Mouse (Mus musculus) monocyte, adult 5-6 weeks (primary cell): ENCODE measurements around the gene Htatsf1. TPM values are rescaled to one million over a fixed set of nuclear protein-coding genes. Genes with fewer than 3 reads are reported as not detected.

Experiments used
- ATAC-seq: fragments of 153-309, 156-312 bp; replicated peaks from 2 replicates; pipeline ENCODE4 v1.8.0; 2017; ENCODE audit warnings: mild to moderate bottlenecking; ENCODE audit not compliant: low TSS enrichment, insufficient number of reproducible peaks, severe bottlenecking, poor library complexity, low FRiP score
- total RNA-seq: library from RNA; stranded (forward); fragments of 200-1000, 200-491, 200-594 nt; gene quantifications from 3 replicates; pipeline ENCODE4 v1.2.3, GENCODE M21; 2017

The Htatsf1 gene
- 60.6 to 68.6 TPM (median 65.6 TPM) in 3 replicates for total RNA-seq

DNA sequence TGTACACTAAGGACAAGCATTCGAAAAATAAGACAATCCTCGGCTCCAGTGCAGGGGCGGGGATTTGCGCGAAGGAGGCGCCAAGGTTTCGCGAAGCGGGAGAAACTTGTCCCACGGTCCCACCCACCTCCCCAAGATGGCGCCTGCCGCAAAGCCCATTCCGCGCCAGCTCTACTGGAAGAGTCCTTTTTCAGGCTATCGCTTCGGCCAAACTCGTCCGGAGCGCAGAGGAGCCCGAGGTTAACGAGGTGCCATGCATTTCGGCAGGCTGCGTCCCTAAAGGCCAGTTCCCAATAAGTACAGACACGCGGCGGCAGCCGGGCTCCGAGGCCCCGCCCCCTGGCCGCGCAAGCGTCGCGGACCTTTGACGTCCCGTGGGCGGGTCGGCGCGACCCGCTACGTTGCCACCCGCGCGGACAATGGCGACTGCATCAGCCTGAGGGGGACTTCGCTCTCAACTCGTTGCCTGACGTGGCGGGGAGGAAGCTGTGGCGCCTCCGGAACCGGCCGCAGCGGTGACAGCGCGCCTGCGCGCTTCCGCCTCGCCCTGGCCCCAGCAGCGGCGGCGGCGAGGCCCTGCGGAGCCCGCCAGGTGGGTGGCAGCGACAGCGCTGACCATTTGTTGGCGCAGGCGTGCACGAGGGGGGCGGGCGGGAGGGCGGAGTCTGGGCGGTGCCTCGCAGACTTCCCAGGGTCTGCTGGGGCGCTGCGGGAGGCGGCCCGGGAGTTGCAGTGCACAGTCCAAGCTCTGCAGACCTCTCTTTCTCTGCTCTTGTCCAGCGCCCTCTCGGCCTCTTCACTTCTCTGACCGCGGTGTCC is at the start of gene Htatsf1:
Gene Htatsf1, plus strand, starts transcription at position 410 of the 819 bp plus-strand sequence.
- ATAC-seq = peak; percentile 91

DNA sequence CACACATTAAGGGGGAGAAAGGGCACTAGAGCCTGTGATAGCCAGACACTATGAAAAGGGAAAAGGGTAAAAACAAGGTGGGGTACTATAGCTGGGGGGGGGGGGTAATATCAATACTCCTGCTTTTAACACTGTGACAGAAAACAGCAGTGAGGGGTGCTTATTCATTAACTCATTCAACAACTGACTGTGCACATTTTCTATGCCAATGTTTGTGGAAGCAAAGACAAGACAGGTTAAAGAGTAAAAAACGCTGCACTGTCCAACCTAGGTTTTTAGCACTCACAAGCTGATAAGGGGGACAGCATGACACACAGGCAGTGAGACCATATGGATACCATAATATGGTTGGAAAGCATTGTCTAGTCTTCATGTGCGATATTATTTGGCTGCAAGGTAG is 40.5 kb upstream of the Htatsf1 start:
- no peak for ATAC-seq

DNA sequence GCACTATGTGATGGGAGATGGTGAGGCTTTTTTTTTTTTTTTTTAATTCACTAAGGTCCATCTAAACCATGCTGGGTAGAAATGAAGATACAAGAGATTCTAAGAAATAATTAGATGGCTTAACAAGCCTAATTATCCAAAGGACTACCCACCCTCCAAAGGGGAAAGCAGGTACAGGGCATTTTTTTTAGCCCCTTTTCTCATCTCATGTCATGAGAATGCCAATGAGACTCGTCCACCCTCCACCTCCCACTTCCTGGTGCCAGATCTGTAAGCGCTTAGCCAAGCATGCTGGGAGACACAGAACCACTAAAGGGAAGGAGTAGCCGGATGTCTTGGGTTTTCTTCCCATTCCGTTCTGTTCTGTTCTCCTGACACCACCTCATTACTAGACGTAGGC is 10.6 kb upstream of the Htatsf1 start, which contains the start of gene Brs3:
Gene Brs3, plus strand, starts transcription at position 301 of the 400 bp plus-strand sequence.
- ATAC-seq = no peak

DNA sequence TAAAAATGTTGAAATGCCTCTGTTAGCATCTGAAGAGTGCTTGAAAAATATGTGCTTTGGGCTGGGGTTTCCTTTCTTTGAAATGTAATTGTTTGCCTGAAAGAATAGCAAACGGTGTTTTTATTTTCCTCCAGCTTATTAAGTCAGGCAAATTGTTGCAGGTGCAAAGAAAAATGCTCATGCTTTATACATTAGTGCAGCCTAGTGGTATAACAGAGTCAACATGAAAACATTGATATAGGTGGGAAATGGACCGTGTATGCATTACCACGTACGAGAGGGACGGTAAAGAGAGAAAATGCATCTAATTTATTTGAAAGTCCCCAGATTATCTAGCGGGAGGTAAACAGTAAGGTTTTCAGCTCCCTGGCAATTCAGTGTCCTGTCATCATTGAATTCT is 9.5 kb upstream of the Htatsf1 start:
- ATAC-seq = no peak

DNA sequence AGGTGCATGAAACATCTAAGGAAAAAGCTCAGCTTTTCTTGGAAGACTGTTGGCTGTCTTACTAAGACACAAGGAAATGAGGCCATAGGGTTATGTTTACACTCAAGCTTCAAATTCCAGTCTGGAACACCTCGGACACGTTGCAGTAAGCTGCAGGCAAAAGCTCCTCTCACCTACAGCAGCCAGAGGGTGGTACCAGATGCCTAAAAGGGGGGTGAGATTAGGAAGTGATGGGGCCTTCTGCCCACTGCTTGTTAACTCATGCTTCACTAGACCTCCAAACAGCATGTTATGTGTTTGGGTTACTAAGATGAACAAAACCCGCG is 572 bp upstream of the Htatsf1 start:
- ATAC-seq = 0 out of 2 replicates have a peak, but pooled peaks have one; percentile 43

DNA sequence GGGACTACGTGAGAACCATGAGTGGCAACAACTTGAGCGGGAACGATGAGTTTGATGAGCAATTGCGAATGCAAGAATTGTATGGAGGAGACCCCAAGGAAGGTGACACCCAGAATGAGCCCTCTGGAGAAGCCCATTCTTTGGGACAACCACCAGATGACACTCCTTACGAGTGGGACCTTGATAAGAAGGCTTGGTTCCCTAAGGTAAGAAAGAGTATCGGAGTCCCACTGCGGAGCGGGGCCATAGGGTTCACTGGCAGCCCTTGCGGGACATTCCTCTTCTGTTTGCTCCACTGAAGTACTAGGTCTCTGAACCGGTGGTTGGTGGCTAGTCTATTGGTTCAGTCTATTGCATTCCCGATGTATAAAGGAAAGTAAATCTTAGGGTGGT is 606 bp downstream of the Htatsf1 start:
- ATAC-seq = 0 out of 2 replicates have a peak, but pooled peaks have one; percentile 13

DNA sequence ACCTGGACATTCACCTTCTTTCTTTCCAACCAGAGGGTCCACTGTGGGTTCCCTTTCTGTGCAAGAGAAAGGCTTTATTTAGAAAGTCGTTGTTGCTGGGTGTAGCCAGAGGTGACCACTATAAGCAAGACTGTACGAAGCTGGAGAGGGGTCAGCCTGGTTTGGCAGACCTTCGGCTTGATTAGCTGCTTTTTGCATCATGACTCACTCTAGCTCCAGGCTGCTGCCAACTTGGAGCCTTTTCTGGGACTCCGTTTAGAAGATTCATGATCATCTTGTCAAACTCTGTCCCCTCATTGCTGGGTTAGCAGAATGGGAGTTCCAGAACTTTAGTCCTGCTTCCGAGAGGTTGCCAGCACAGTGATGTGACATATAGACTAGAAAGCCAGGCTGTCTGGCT is 28.1 kb downstream of the Htatsf1 start:
- ATAC-seq = no peak

DNA sequence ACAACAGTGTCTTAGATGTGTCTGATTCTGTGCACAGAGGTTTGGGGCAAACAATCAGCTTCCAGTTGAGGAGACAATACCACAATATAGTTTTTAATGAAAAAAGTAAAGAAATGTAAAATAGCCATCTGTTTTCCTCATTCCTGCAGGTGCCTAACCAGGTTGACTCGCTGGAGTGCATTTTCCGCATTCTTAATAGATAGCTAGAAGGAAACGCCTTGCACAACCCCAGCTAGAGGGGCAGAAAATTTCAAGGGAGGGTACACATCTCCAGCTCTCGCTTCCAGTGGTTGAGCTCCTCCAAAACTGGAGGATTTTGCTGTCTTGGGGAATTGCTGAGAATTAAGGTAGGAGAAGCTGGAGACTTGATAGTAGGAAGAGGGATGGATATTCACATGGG is 34.4 kb downstream of the Htatsf1 start, which contains the start of gene Vgll1:
Gene Vgll1, plus strand, starts transcription at position 301 of the 400 bp plus-strand sequence.
- ATAC-seq = no peak

DNA sequence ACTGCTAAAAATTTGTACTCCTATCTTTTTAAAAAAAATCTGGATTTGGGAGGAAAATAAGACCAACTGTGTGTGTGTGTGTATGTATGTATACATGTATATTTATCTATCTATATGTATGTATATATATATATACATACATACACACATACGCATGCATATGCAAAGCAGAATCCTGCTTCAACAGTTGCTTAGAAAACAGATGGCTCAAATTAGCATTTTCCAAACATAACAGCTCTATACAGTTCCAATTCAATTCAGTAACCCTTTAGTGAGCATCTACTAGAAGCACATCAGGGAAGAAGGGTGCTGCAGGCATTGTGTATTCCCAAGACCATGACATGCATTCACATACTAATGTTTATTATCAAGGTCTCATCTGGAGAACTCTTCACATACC is 50.0 kb downstream of the Htatsf1 start:
- no peak for ATAC-seq

DNA sequence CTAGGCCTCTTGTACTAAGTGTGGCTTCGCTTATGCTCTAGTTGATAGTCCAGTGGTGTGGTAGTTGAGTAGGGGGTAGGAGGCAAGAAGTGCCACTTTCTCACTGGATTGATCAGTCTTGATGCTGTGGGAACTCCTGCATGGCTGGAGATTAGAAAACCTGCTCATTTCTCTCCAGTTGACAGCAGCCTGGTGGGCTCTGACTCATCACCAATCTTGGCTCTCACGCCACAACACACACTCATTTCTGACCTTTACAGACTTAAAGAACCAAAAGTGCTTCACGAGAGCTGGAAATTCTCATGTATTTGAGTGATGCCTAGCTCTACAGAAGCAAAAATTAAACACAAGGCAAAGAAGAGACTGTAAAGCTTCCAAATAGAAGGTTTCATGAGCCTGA is 53.6 kb downstream of the Htatsf1 start:
- ATAC-seq = no peak

Other genes with a start within 250 kb of the Htatsf1 start
- gene Map7d3, start 231.3 kb upstream of the Htatsf1 start, total RNA-seq = 1.3 to 1.9 TPM in 2 of 3 replicates, not detected in the other
- not detected in 3 replicates for gene Adgrg4, start 183.4 kb upstream of the Htatsf1 start, total RNA-seq
- gene Brs3, start 10.5 kb upstream of the Htatsf1 start, total RNA-seq = not detected in 3 replicates
- not detected in 3 replicates for gene Vgll1, start 34.5 kb downstream of the Htatsf1 start, total RNA-seq
- 1.1 TPM in 1 of 3 replicates, not detected in the others for gene Cd40lg, start 158.6 kb downstream of the Htatsf1 start, total RNA-seq